Mouse (Mus musculus): Measurements from ENCODE around the gene Fiz1. TPM values are rescaled to one million over a fixed set of nuclear protein-coding genes. Genes with fewer than 3 reads are reported as not detected.

Gene Fiz1
- total RNA-seq, 2 experiments from 2014 or later: 24.1 to 26.3 TPM

DNA sequence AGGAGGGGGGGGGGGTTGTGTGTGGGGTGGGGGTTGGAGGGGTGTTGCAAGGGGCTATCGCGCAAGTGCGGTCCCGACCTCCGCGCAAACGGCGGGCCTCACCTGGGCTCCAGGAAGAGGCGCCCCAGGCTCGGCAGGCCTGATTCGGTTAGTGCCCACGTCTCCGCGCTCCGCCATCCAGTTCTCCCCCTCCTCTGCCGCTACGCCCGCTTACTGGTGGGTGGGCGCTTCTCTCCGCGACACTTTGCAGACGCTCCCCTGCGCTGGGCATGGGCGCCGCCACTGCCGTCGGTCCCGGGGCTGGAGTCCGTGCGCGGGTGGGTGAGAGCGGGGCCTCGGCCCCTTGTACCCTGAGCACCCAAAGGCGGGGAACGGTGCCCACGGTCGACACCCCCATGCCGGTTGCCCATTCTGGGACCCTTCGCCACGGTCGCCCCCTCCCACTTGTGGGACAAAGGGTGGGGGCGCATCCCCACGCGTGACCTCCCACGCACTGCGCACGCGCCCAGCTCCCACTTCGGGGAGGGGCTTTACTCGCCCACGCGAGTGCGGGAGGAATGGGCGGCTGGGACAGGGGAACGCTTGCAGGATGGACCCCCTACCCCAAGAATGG, 42.3 kb upstream of the Fiz1 start:
- Histone ChIP-seq H3K27ac (peak overlapping the region; percentile 97), H3K4me3 (peak overlapping the region; percentile 67)
- DNase-seq (ENCODE audit: extremely low spot score in 1 of 2, low spot score in 2 of 2): peak; percentile 67 to 73
- TF ChIP-seq CTCF (IDR thresholded peaks at IDR 0.05): no peak
- intact Hi-C loops (cut with DNase I): loop anchor here (10.0 kb wide), 2 partner anchors 212 to 502 kb away; partner anchors contain the start of gene Shisa7

DNA sequence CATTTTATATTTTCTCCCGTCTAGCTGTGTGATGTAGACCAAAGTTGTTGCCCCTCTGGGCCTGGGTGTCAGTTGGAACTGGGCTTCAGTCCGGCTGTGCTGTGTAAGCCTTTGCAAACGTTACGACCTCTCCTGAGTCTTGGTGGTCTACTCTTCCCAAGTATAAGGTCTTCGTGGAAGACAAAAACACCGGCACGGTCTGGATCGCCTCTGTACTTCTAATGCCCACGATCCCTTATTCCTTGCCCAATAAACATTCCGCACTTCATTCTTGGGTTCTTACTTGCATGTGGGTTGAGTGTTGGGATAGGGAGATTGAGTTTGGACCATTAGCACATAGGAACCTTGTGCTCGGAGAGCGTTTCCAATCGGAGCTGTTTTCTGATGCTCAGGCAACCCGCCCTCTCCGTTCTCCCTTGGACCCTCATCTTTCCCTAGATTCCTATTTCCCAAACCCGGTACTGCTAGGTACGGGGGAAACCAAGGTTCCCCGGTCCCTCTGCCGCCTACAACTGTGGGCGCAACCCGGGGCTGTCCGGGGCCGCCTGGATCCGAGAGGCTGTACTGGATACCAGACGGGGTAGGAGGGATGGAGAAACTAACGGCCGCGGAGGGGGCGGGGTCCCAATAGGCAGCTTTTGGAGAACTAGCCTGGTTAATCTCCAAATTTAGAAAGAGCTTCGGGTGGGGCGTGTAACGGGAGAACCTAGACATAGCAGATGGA, 39.1 kb upstream of the Fiz1 start:
- no peak for TF ChIP-seq CTCF (IDR thresholded peaks at IDR 0.05)
- intact Hi-C loops (cut with DNase I): loop anchor here (10.0 kb wide), 2 partner anchors 209 to 499 kb away; partner anchors contain the start of gene Shisa7
- DNase-seq (ENCODE audit: extremely low spot score in 1 of 2, low spot score in 2 of 2): peak; percentile 54 to 62
- peak overlapping the region; percentile 67 for H3K4me3 ChIP-seq
- H3K27ac ChIP-seq: peak overlapping the region; percentile 20; the same call in 1 of the 2 replicates

GRCm38 (mm10) chr7:5052931-5053343, 38.4 kb upstream of the Fiz1 start:
- H3K4me3 ChIP-seq: peak overlapping the region; percentile 67
- H3K27ac ChIP-seq: peak overlapping the region; percentile 95
- no peak for TF ChIP-seq CTCF (IDR thresholded peaks at IDR 0.05)
- intact Hi-C loops (cut with DNase I): loop anchor here (10.0 kb wide), 2 partner anchors 208 to 498 kb away; partner anchors contain the start of gene Shisa7
- peak in 1 of 2 experiments; percentile 32 for DNase-seq (ENCODE audit: extremely low spot score in 1 of 2, low spot score in 2 of 2)

- TF ChIP-seq CTCF (IDR thresholded peaks at IDR 0.05): no peak
- H3K27ac ChIP-seq: peak overlapping the region; percentile 95
- no peak for DNase-seq (ENCODE audit: extremely low spot score in 1 of 2, low spot score in 2 of 2)
- H3K4me3 ChIP-seq: peak overlapping the region; percentile 67
- intact Hi-C loops (cut with DNase I): loop anchor here (10.0 kb wide), 2 partner anchors 208 to 498 kb away; partner anchors contain the start of gene Shisa7
Measured at GRCm38 (mm10) chr7:5052438-5052837, 37.9 kb upstream of the Fiz1 start.

DNA sequence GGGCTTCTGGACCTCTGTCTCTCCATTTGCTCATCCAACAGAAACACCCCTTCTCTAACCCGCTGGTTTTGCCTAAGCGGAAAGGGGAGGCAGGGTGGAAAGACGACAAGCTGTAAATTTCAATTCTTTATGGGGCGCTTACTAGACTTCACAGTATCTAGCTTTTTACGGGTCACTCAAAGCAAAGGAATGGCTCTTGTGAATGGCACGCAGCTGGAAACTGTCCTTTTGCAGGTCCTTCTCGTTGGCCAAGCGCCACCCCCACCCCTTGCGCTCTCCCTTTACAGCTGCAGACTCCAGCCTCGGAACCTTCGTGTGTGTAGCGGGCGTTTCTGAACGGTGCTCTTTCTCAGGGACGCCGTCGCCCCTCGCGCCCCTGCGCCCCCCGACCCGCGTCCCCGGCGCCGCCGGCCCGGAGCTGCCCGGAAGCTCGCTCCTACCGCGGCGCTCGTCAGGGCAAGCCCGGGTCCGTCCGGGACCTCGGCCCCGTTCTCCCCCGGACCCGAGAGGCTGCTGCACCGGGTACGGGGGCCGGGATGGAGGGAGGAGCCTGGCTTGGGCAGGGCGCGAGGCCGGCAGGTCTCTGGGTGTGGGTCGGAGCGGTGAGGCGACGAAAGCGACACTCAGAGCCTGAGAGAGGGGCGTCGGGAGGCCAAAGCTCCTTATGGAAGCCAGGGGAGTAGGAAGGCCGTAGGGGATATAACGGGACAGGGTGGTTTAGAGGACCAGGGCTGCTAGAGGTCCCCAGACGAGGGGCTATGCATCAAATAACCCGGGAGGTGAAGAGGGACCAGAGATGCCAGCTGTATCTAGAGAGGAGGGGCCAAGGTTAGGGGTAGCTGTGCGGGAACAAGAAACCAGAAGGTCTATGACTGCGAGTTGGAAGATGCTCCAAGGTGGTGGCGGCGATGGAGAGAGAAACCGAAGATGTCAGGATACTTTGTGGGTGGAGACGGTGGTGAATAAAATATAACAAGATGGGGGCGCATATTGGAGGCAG, 37.0 kb upstream of the Fiz1 start, which contains the start of gene Zfp580:
TSS of gene Zfp580 (plus strand) at position 346 of the 1,000 bp plus-strand sequence.
- intact Hi-C loops (cut with DNase I): loop anchor here (2.0 to 10.0 kb wide), 3 partner anchors 55 to 497 kb away; partner anchors contain the start of genes Shisa7 and Zfp579
- Histone ChIP-seq H3K27ac (peak within 1 kb of the TSS; percentile 95), H3K4me3 (peak within 1 kb of the TSS; percentile 67)
- TF ChIP-seq CTCF (IDR thresholded peaks at IDR 0.05): no peak
- DNase-seq (ENCODE audit: extremely low spot score in 1 of 2, low spot score in 2 of 2): peak; percentile 81 to 83

GRCm38 (mm10) chr7:5047313-5047712, 32.8 kb upstream of the Fiz1 start:
- intact Hi-C loops (cut with DNase I): loop anchor here (2.0 kb wide), 1 partner anchor 105 kb away; no protein-coding TSS in a partner anchor
- Histone ChIP-seq H3K4me3 (no peak overlapping the region), H3K27ac (no peak overlapping the region)
- no peak for DNase-seq (ENCODE audit: extremely low spot score in 1 of 2, low spot score in 2 of 2)
- TF ChIP-seq CTCF (IDR thresholded peaks at IDR 0.05): peak; percentile 52

GRCm38 (mm10) chr7:5046112-5046511, 31.6 kb upstream of the Fiz1 start:
- TF ChIP-seq CTCF (IDR thresholded peaks at IDR 0.05): peak; percentile 25; the same call in 1 of the 2 replicates
- no peak overlapping the region for H3K27ac ChIP-seq
- DNase-seq (ENCODE audit: extremely low spot score in 1 of 2, low spot score in 2 of 2): no peak
- intact Hi-C loops (cut with DNase I): loop anchor here (2.0 kb wide), 1 partner anchor 103 kb away; no protein-coding TSS in a partner anchor
- H3K4me3 ChIP-seq: no peak overlapping the region

- no peak overlapping the region for H3K4me3 ChIP-seq
- intact Hi-C loops (cut with DNase I): no loop called here
- TF ChIP-seq CTCF (IDR thresholded peaks at IDR 0.05): no peak
- H3K27ac ChIP-seq: no peak overlapping the region
- DNase-seq (ENCODE audit: extremely low spot score in 1 of 2, low spot score in 2 of 2): no peak
Measured at GRCm38 (mm10) chr7:5044981-5045380, 30.5 kb upstream of the Fiz1 start.

GRCm38 (mm10) chr7:5038940-5039339, 24.4 kb upstream of the Fiz1 start:
- TF ChIP-seq CTCF (IDR thresholded peaks at IDR 0.05): no peak
- Histone ChIP-seq H3K27ac (peak overlapping the region; percentile 97; the same call in 1 of the 2 replicates), H3K4me3 (peak overlapping the region; percentile 70)
- no peak for DNase-seq (ENCODE audit: extremely low spot score in 1 of 2, low spot score in 2 of 2)
- intact Hi-C loops (cut with DNase I): loop anchor here (2.0 kb wide), 1 partner anchor 24 kb away; the partner anchor contains the start of genes Fiz1, Gm44973 and Zfp524

DNA sequence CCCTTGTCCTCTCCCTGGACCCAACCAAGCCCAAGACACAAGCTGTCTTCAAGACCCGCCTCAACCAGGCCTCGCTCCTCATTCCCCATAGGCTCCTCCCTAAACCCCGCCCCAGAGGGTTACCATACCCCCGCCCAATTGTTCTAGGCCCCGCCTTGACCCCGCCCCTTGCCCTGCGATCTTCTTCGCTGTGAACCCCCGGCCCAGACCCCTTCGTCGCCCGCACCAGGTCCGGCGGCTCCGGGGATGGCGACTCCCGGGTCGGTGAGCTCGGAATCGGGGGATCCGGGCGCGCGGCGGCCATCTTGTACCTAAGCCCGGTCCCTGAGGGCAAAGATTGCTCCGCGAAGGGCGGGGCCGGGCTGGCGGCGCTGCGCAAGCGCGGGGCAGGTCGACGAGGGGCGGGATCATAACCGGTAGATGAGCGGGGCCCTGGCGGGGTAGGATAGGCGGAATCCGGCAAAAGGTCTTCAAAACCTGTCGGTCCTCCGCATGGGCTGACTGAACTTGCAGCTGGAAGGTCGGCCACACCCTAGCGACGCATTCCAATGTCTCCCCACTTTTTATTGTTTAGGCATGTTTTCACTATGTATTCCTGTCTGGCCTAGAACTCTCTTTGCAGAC, 23.7 kb upstream of the Fiz1 start, which contains the start of gene Zfp784:
TSS of gene Zfp784 (minus strand) at position 338 of the 624 bp plus-strand sequence.
- TF ChIP-seq CTCF (IDR thresholded peaks at IDR 0.05): no peak; the same call in 1 of the 2 replicates
- peak; percentile 90 to 93 for DNase-seq (ENCODE audit: extremely low spot score in 1 of 2, low spot score in 2 of 2)
- H3K27ac ChIP-seq: peak within 1 kb of the TSS; percentile 97
- peak within 1 kb of the TSS; percentile 70 for H3K4me3 ChIP-seq
- intact Hi-C loops (cut with DNase I): loop anchor here (2.0 kb wide), 1 partner anchor 23 kb away; the partner anchor contains the start of genes Fiz1, Gm44973 and Zfp524

All from left cerebral cortex, adult 2 months (tissue).